Mouse (Mus musculus): ENCODE results near the gene Prx.
A peak's percentile ranks its signal among the peaks of the same experiment; 100 is the strongest.

The Prx gene

GRCm38 (mm10) chr7:27520599-27520998, 21.5 kb downstream of the Prx start:
- DNase-seq (ENCODE audit: low read depth in 1 of 2, low spot score in 2 of 2): no peak

- DNase-seq (ENCODE audit: low read depth in 1 of 2, low spot score in 2 of 2): no peak
Measured at GRCm38 (mm10) chr7:27522967-27523366, 23.8 kb downstream of the Prx start, which contains the start of gene Hipk4. TSS of gene Hipk4 (plus strand) at chr7:27523267.

DNA sequence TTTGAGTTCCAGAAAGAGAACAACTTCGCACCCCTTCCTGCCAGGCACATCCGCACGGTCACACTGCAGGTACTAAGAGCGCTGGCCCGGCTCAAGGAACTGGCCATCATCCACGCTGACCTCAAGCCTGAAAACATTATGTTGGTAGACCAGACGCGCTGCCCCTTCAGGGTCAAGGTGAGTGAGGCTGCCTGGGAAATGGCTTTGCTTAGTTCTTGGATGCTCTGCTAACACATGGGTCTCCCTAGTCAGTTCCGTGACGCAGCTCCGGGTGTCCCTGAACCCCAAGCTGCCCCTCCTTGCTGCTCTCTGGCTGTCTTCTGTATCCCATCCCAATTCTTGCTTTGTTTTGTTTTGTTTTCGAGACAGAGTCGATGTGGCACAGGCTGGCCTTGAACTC, 24.7 kb downstream of the Prx start:
- no peak for DNase-seq (ENCODE audit: low read depth in 1 of 2, low spot score in 2 of 2)

GRCm38 (mm10) chr7:27526039-27526827, 27.1 kb downstream of the Prx start:
- DNase-seq (ENCODE audit: low read depth in 1 of 2, low spot score in 2 of 2): peak in 1 of 2 experiments; percentile 47

- no peak for DNase-seq (ENCODE audit: low read depth in 1 of 2, low spot score in 2 of 2)
Measured at GRCm38 (mm10) chr7:27529070-27529469, 29.9 kb downstream of the Prx start.

DNA sequence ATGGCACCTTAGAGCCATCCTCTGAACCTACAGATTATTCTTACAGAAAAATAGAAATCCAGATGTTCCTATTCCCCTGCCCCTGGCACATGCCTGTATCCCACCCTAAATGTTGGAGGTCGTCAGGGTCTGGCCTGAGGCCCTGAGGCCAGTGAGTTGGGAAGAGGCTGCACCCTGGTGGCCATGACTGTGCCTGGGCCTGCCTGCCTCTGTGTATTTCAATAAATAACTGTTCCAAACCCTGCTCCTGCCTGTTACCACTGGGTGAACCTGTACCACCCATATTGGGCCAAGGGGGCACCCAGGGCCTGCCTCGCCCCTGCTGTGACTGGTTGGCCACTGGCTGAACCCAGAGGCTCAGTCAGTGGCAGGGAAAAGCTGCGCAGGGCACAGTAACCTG, 31.8 kb downstream of the Prx start:
- no peak for DNase-seq (ENCODE audit: low read depth in 1 of 2, low spot score in 2 of 2)

DNA sequence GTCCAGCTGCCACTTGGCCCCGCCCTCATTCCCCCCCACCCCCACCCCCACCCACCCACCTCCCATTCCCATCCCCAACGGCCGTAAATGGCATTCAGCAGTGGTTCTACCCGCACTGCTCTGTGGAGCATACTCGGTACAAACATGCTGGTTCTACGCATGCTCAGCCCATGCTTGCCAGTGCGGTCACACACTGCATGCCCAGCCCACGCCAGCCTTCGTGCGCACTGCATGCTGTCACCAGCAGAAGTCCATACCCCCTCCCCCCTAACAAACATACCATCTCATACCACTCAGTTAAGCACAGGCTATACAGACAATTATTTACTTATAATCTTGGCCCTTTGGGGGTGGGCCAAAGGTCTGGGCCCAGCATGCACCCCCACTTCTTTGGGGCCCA, 32.6 kb downstream of the Prx start:
- no peak for DNase-seq (ENCODE audit: low read depth in 1 of 2, low spot score in 2 of 2)

DNA sequence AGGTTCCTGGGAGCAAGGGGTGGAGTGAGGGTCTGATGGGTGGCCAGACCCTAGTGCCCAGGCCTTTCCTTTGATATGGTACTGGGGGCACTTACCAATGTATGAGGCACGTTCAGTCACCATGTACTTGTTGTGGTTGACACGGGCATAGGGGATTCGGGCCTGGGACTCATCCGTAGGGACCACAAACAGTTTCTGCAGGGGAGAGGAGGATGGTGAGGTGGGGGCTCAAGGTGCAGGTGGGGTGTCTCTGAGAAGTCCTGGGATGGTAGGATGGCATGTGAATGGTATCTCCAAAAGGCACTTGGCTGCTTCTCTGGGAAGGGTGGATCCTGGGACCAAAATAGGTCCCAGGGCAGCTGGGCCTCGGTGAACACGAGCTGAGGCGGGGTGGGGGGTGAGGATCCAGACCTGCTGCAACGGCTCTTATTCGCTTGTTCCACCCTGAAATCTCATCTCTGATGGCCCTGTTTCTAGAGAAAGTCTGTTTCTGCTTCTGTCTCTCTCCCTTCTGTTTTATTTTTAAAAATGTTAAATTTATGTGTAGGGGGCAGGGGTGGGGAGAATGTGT, 33.4 kb downstream of the Prx start:
- DNase-seq (ENCODE audit: low read depth in 1 of 2, low spot score in 2 of 2): no peak

GRCm38 (mm10) chr7:27535386-27535785, 36.3 kb downstream of the Prx start:
- DNase-seq (ENCODE audit: low read depth in 1 of 2, low spot score in 2 of 2): no peak

GRCm38 (mm10) chr7:27536618-27537017, 37.5 kb downstream of the Prx start:
- peak in 1 of 2 experiments; percentile 22 for DNase-seq (ENCODE audit: low read depth in 1 of 2, low spot score in 2 of 2)

- DNase-seq (ENCODE audit: low read depth in 1 of 2, low spot score in 2 of 2): no peak
Measured at GRCm38 (mm10) chr7:27537998-27538397, 38.9 kb downstream of the Prx start.

GRCm38 (mm10) chr7:27538797-27539196, 39.7 kb downstream of the Prx start:
- DNase-seq (ENCODE audit: low read depth in 1 of 2, low spot score in 2 of 2): no peak

GRCm38 (mm10) chr7:27540521-27540920, 41.4 kb downstream of the Prx start:
- no peak for DNase-seq (ENCODE audit: low read depth in 1 of 2, low spot score in 2 of 2)

- DNase-seq (ENCODE audit: low read depth in 1 of 2, low spot score in 2 of 2): no peak
Measured at GRCm38 (mm10) chr7:27540935-27541334, 41.8 kb downstream of the Prx start.

DNA sequence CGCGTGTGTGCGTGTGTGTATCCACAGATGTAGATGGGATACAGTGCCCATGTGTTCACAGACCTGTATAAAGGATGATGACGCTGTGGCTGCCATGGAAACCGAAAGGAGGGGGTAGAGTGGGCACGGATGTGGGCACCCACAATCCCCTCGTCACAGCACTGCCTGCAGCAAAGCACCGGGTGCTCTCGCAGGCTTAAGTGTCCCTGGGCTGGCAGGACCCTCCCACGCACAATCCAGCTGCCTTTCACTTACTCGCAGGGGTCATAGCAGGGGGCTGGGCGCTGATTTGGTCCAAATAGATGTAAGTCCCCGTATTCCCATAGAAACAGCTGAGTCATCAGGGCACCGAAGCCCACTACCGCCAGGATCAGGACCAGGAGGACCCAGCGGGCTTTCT, 42.3 kb downstream of the Prx start:
- peak in 1 of 2 experiments; percentile 24 for DNase-seq (ENCODE audit: low read depth in 1 of 2, low spot score in 2 of 2)

GRCm38 (mm10) chr7:27541922-27542321, 42.8 kb downstream of the Prx start:
- DNase-seq (ENCODE audit: low read depth in 1 of 2, low spot score in 2 of 2): no peak

GRCm38 (mm10) chr7:27542392-27543033, 43.4 kb downstream of the Prx start:
- peak in 1 of 2 experiments; percentile 38 for DNase-seq (ENCODE audit: low read depth in 1 of 2, low spot score in 2 of 2)

DNA sequence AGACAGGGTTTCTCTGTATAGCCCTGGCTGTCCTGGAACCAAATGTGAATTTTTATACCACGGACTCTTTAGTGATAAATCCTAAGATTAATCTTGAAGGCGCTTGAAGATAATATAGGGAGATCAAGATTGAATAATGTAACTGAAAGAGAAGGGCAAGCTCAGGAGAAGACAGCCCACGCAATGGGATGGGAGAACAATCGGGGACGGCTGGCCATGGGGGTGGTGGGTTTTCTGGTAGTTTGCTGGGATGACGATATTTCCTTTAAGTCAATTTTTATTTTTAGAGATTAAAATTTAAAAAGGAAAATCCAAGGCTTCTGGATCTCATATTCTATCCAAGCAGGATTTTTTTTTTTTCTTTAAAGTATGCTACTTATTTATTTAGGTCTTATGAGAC, 43.9 kb downstream of the Prx start:
- no peak for DNase-seq (ENCODE audit: low read depth in 1 of 2, low spot score in 2 of 2)

DNA sequence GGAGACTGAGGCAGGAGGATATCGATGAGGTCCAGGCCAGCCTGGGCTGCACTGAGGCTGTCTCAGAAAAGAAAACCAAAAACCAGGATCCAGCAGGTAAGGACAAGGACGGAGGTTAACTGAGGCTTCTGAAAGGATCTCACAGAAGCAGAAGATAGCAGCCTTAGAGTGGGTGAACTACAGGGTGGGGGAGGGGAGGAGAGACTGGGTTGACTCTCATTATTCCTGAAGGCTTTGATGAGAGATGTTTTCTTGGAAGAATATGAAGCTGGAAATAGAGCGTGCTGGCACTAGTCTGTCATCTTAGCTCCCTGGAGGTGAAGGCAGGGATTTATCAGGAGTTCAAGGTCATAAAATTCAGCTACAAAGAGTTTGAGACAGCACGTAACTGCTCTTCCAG, 44.7 kb downstream of the Prx start:
- DNase-seq (ENCODE audit: low read depth in 1 of 2, low spot score in 2 of 2): no peak

DNA sequence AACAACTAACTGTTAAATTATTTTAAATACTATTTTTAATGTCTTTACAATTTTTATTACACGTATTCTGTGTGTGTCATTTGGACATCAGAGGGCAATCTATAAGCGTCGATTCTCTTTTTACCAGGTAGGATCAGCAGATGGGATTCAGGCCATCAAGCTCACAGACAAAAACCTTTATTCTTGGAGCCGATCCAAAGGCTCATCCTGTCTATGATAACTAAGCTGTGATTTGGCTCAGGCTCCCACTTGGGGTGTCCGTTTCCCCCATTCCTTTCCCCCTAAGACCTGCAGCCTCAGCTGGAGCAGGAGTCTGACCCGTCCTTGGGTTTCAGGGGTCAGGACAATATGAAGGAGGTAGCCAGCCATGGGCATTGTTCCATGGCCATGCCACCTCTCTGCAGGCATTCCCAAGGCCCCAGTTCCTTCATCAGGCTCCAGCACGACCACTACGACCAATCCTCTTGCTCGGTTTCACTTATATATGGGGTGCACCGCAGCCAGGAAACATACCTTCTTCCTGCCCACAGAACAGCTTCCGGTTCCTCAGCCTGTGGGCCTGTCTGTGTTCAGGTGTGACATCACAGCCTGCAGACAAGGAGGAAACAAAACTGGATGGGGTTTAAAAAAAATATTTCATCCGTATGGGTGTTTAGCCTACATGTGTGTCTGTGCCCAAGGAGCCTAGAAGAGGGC, 45.7 kb downstream of the Prx start:
- no peak for DNase-seq (ENCODE audit: low read depth in 1 of 2, low spot score in 2 of 2)

DNA sequence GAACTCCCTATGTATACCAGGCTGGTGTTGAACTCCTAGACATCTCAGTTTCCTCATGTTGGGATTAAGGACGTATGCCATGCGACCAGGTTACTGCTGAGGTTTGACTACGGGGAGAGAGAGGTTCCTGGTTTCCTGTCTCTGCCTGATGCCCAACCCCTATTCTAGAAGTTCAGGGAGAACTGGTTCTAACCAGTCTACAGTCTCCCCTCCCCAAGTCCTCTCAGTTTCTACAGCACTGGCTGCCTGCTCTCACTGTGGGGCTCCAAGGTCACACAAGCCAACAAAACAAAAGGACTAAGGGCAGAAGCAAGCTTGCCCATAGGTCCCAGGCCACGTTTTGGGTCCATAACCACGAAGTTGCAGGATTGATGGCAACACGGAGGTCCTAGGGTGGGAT, 50.5 kb downstream of the Prx start:
- DNase-seq (ENCODE audit: low read depth in 1 of 2, low spot score in 2 of 2): no peak

DNA sequence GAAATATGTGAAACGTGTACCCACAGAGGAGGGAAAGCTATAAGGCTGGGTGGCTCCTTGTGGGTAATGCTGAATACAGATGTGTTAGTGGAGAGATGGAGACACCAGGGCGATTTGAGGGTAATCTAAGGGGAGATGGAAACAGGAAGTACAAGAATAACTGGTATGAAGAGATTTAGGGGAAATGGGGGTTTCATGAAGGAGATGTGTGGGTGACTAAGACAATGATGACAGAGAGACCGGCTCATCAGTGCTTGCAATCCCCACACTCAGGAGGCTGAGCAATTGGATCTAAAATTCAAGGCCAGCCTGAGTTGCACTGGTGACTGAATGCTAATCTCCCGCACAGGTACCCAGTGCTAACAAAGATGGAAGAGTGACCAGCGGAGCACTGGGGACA, 52.9 kb downstream of the Prx start:
- no peak for DNase-seq (ENCODE audit: low read depth in 1 of 2, low spot score in 2 of 2)

All from monocyte, adult 2 months (primary cell).